Mouse (Mus musculus) liver, embryonic 14.5 days (tissue): Measurements from ENCODE around the gene Tnik. TPM values are rescaled to one million over a fixed set of nuclear protein-coding genes. Genes with fewer than 3 reads are reported as not detected.

Experiments used
- ATAC-seq: fragments of 200-750 bp; cut with Nextera tagmentation; 2 replicates; pipeline ENCODE4 v1.8.0; 2017; ENCODE audit warnings: moderate number of reproducible peaks, mild to moderate bottlenecking, moderate library complexity; ENCODE audit not compliant: insufficient read depth
- DNase-seq, 3 experiments: peaks; one replicate each; pipeline ENCODE4 v3.0.0-alpha.2; 2012 to 2013; ENCODE audit warnings: low read depth in 3 of 3, low spot score in 3 of 3
- H3K27ac ChIP-seq: fragments of 300-500 bp; sonication (generic); 2 replicates; pipeline ENCODE4 v1.5.1; 2014; ENCODE audit warnings: moderate library complexity, mild to moderate bottlenecking, control low read depth, inconsistent platforms
- H3K27me3 ChIP-seq: fragments of 300-500 bp; sonication (generic); 2 replicates; pipeline ENCODE4 v1.6.1; 2014; ENCODE audit warnings: mild to moderate bottlenecking, low read length, moderate library complexity; ENCODE audit not compliant: control insufficient read depth, insufficient read depth
- H3K36me3 ChIP-seq: fragments of 300-500 bp; sonication (generic); replicated peaks from 2 replicates; pipeline ENCODE4 v1.6.1; 2014; ENCODE audit warnings: low read depth; ENCODE audit not compliant: control insufficient read depth, insufficient read depth
- H3K4me1 ChIP-seq, 2 experiments: fragments of 200-500 bp in 1 of 2; fragments of 300-500 bp in 1 of 2; sonication (generic) in 1 of 2; replicated peaks; 2 replicates each; pipeline ENCODE4 v1.6.1; 2012 to 2014; ENCODE audit warnings: antibody characterized with exemption in 1 of 2, inconsistent platforms in 1 of 2, low read length in 1 of 2; ENCODE audit not compliant: control insufficient read depth in 2 of 2, insufficient read depth in 2 of 2
- H3K4me2 ChIP-seq: fragments of 300-500 bp; sonication (generic); 2 replicates; pipeline ENCODE4 v1.6.1; 2014; ENCODE audit warnings: low read depth, mild to moderate bottlenecking, control low read depth, moderate library complexity
- H3K4me3 ChIP-seq, 2 experiments: fragments of 200-500 bp in 1 of 2; fragments of 300-500 bp in 1 of 2; sonication (generic) in 1 of 2; 2 replicates each; pipeline ENCODE4 v1.5.1; 2012 to 2014; ENCODE audit warnings: low read depth in 2 of 2, low read length in 2 of 2, mild to moderate bottlenecking in 2 of 2, control low read depth in 1 of 2, inconsistent platforms in 1 of 2, moderate library complexity in 1 of 2; ENCODE audit not compliant: insufficient read depth in 1 of 2
- H3K9ac ChIP-seq: fragments of 300-500 bp; sonication (generic); replicated peaks from 2 replicates; pipeline ENCODE4 v1.6.1; 2014; ENCODE audit warnings: mild to moderate bottlenecking, control low read depth, moderate library complexity
- H3K9me3 ChIP-seq: fragments of 300-500 bp; sonication (generic); 2 replicates; pipeline ENCODE4 v1.6.1; 2016; ENCODE audit warnings: low read length, mixed read lengths; ENCODE audit not compliant: control insufficient read depth
- CTCF ChIP-seq: IDR thresholded peaks from 2 replicates; pipeline ENCODE4 v1.5.1; 2016; ENCODE audit warnings: antibody characterized with exemption, low read depth, control low read depth
- EP300 ChIP-seq: IDR thresholded peaks from 2 replicates; pipeline ENCODE4 v1.6.1; 2016; ENCODE audit warnings: antibody characterized with exemption, low read depth
- WGBS: fragments of 180-500 bp; shearing (Covaris S2); extraction: QIAGEN DNeasy Blood & Tissue Kit; methylation state at CpG from one replicate; pipeline ENCODE4 v1.1.7; 2014; ENCODE audit not compliant: insufficient replicate concordance; 5-methylcytosine and 5-hydroxymethylcytosine counted together
- polyA plus RNA-seq, 2 experiments: library from polyadenylated mRNA; depleted of rRNA in 1 of 2; stranded (reverse) in 1 of 2; unstranded in 1 of 2; fragments of >200 nt; fragmentation: Nextera tagmentation in 1 of 2; extraction: Ambion mirVana in 1 of 2; gene quantifications; 2 replicates each; pipeline versions ENCODE4 v1.2.1 to v1.2.3; 2012 to 2014

Tnik gene
- polyA plus RNA-seq, 2 experiments = 0.89 to 2.0 TPM

GRCm38 (mm10) chr3:28544345-28544869, 281.4 kb downstream of the Tnik start:
- H3K27me3 ChIP-seq = no peaks in the 10 kb centered on the region
- 54% methylated on average over 11 of the region's 11 CpGs for WGBS
- no peak for TF ChIP-seq CTCF
- TF ChIP-seq EP300 = no peak
- no peak overlapping the region for H3K4me2 ChIP-seq
- no peak overlapping the region for H3K27ac ChIP-seq
- no peaks in the 10 kb centered on the region for H3K36me3 ChIP-seq
- no peaks in the 10 kb centered on the region for H3K4me1 ChIP-seq
- no peaks in the 10 kb centered on the region for H3K9me3 ChIP-seq
- H3K9ac ChIP-seq = no peak overlapping the region
- H3K4me3 ChIP-seq = no peak overlapping the region
- DNase-seq = no peak
- no peak for ATAC-seq

GRCm38 (mm10) chr3:28547965-28548730, 285.1 kb downstream of the Tnik start:
- Histone ChIP-seq H3K9ac (no peak overlapping the region), H3K27ac (no peak overlapping the region), H3K4me3 (no peak overlapping the region), H3K36me3 (no peaks in the 10 kb centered on the region), H3K9me3 (no peaks in the 10 kb centered on the region), H3K27me3 (no peaks in the 10 kb centered on the region), H3K4me1 (no peaks in the 10 kb centered on the region), H3K4me2 (no peak overlapping the region)
- DNase-seq (no peak), ATAC-seq (no peak)
- 47% methylated on average over 10 of the region's 10 CpGs for WGBS
- no peak for TF ChIP-seq CTCF
- TF ChIP-seq EP300 = no peak

- WGBS = 59% methylated on average over 6 of the region's 6 CpGs
- TF ChIP-seq EP300 (no peak), CTCF (no peak)
- Histone ChIP-seq H3K9me3 (no peaks in the 10 kb centered on the region), H3K9ac (no peak overlapping the region), H3K36me3 (no peaks in the 10 kb centered on the region), H3K27me3 (no peaks in the 10 kb centered on the region), H3K4me2 (no peak overlapping the region), H3K4me1 (no peaks in the 10 kb centered on the region), H3K4me3 (no peak overlapping the region), H3K27ac (no peak overlapping the region)
- no peak for ATAC-seq
- DNase-seq = no peak
These were observed 286.4 kb downstream of the Tnik start for GRCm38 (mm10) chr3:28549391-28549790.

- DNase-seq = no peak
- no peak overlapping the region for H3K4me2 ChIP-seq
These were observed 287.6 kb downstream of the Tnik start for GRCm38 (mm10) chr3:28550497-28551093.

GRCm38 (mm10) chr3:28551756-28552155, 288.7 kb downstream of the Tnik start:
- ATAC-seq (no peak), DNase-seq (no peak)
- WGBS = 32% methylated on average over 1 of the region's 1 CpGs
- no peaks in the 10 kb centered on the region for H3K36me3 ChIP-seq
- no peak for TF ChIP-seq CTCF
- TF ChIP-seq EP300 = no peak
- H3K4me3 ChIP-seq = no peak overlapping the region
- no peaks in the 10 kb centered on the region for H3K4me1 ChIP-seq
- no peak overlapping the region for H3K27ac ChIP-seq
- H3K9me3 ChIP-seq = no peaks in the 10 kb centered on the region
- H3K9ac ChIP-seq = no peak overlapping the region
- H3K27me3 ChIP-seq = no peaks in the 10 kb centered on the region
- H3K4me2 ChIP-seq = no peak overlapping the region

More at GRCm38 (mm10) chr3:28550497-28551093, 287.6 kb downstream of the Tnik start:
- no peak overlapping the region for H3K9ac ChIP-seq
- no peaks in the 10 kb centered on the region for H3K27me3 ChIP-seq
- no peak overlapping the region for H3K27ac ChIP-seq
- no peaks in the 10 kb centered on the region for H3K4me1 ChIP-seq
- WGBS = 63% methylated on average over 6 of the region's 6 CpGs
- no peak overlapping the region for H3K4me3 ChIP-seq
- no peaks in the 10 kb centered on the region for H3K9me3 ChIP-seq
- no peak for ATAC-seq
- no peak for TF ChIP-seq EP300
- TF ChIP-seq CTCF = no peak
- no peaks in the 10 kb centered on the region for H3K36me3 ChIP-seq
